Mouse (Mus musculus) granulocyte monocyte progenitor cell, adult 5-6 weeks (primary cell): ENCODE results near the gene Psmd4. TPM values are rescaled to one million over a fixed set of nuclear protein-coding genes. Genes with fewer than 3 reads are reported as not detected.
"Not testable (repeated sequence)": the region's sequence is repeated elsewhere in the genome, so short reads cannot be mapped to it uniquely, and the experiment has no call there.

Experiments used
- ATAC-seq: replicated peaks from 2 replicates; pipeline ENCODE4 v1.8.0; 2016; ENCODE audit warnings: mild to moderate bottlenecking, moderate TSS enrichment, inconsistent platforms; ENCODE audit not compliant: poor library complexity, severe bottlenecking
- total RNA-seq, 2 experiments: library from RNA; stranded (forward) in 1 of 2; stranded (reverse) in 1 of 2; fragments of 200-712, 200-1000 nt in 1 of 2; fragments of >200 nt in 1 of 2; fragmentation: Nextera tagmentation in 1 of 2; gene quantifications; 2 replicates each; pipeline ENCODE4 v1.2.3; 2014 to 2017

Psmd4 gene
- total RNA-seq (2014; fragmentation: Nextera tagmentation) (112 and 128 TPM in 2 replicates), total RNA-seq (2017) (196 and 226 TPM in 2 replicates)

- peak; percentile 93 for ATAC-seq
Observed at GRCm38 (mm10) chr3:95042166-95042837, at the start of gene Psmd4. Gene Psmd4, minus strand, starts transcription at chr3:95042614.

- no peak for ATAC-seq
Observed at GRCm38 (mm10) chr3:95088071-95088470, 45.7 kb upstream of the Psmd4 start.

- ATAC-seq, result no peak
Observed at GRCm38 (mm10) chr3:95071606-95072005, 29.2 kb upstream of the Psmd4 start.

GRCm38 (mm10) chr3:95066570-95066969, 24.2 kb upstream of the Psmd4 start:
- peak; percentile 33; the same call in 1 of the 2 replicates for ATAC-seq

- no peak; the same call in 1 of the 2 replicates for ATAC-seq
Observed at GRCm38 (mm10) chr3:95066095-95066494, 23.7 kb upstream of the Psmd4 start.

- ATAC-seq, result peak; percentile 40; the same call in 1 of the 2 replicates
Observed at GRCm38 (mm10) chr3:95065553-95065952, 23.1 kb upstream of the Psmd4 start.

- ATAC-seq, result no peak
Observed at GRCm38 (mm10) chr3:95063741-95064140, 21.3 kb upstream of the Psmd4 start.

GRCm38 (mm10) chr3:95058078-95058477, 15.7 kb upstream of the Psmd4 start:
- ATAC-seq, result no peak

- ATAC-seq, result no peak
Observed at GRCm38 (mm10) chr3:95056275-95056674, 13.9 kb upstream of the Psmd4 start.

- ATAC-seq, result no peak
Observed at GRCm38 (mm10) chr3:95054481-95055260, 12.3 kb upstream of the Psmd4 start.

GRCm38 (mm10) chr3:95053701-95054100, 11.3 kb upstream of the Psmd4 start:
- peak; percentile 91 for ATAC-seq

- peak; percentile 72 for ATAC-seq
Observed at GRCm38 (mm10) chr3:95052959-95053358, 10.5 kb upstream of the Psmd4 start.

GRCm38 (mm10) chr3:95047914-95048313, 5.5 kb upstream of the Psmd4 start:
- no peak for ATAC-seq

GRCm38 (mm10) chr3:95046462-95047057, 4.1 kb upstream of the Psmd4 start:
- ATAC-seq, result no peak

GRCm38 (mm10) chr3:95043251-95043650, 837 bp upstream of the Psmd4 start:
- no peak for ATAC-seq

GRCm38 (mm10) chr3:95042838-95043229, 420 bp upstream of the Psmd4 start:
- peak; percentile 78 for ATAC-seq

- no peak for ATAC-seq
Observed at GRCm38 (mm10) chr3:95041625-95042024, 789 bp downstream of the Psmd4 start.

GRCm38 (mm10) chr3:95029953-95030352, 12.5 kb downstream of the Psmd4 start:
- no peak for ATAC-seq

- not testable (repeated sequence) for ATAC-seq
Observed at GRCm38 (mm10) chr3:95029291-95029827, 13.1 kb downstream of the Psmd4 start.

GRCm38 (mm10) chr3:95028603-95029002, 13.8 kb downstream of the Psmd4 start:
- ATAC-seq, result no peak

GRCm38 (mm10) chr3:95027701-95028100, 14.7 kb downstream of the Psmd4 start:
- peak; percentile 94 for ATAC-seq
